Mouse (Mus musculus): ENCODE results near the gene Rab4a.

DNA sequence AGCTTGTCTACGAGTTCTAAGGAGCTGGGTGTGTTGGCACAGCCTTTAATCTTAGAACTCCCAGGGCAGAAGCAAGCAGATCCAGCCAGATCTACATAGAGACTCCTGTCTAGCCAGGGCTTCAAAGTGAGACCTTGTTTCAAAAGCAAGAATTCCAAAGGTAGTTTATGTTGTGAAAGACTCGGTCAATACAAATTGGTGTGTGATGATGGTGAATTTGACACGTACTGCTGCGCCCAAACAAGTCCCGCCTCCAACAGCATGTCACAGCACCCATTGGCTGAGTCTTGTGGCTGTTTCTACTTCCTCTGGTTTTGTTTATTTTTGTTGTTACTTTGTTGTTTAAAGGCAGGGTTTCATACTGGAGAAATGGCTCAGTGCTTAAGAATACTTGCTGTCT, 6.4 kb downstream of the Rab4a start:
- TF ChIP-seq MAX (IDR thresholded peaks at IDR 0.05) (no peak), MYOD1 (IDR thresholded peaks at IDR 0.05; ENCODE audit: control insufficient read depth, insufficient read length, low read depth) (no peak), CTCF (IDR thresholded peaks at IDR 0.05; ENCODE audit: control insufficient read depth, insufficient read depth, insufficient read length) (no peak), MYOG (IDR thresholded peaks at IDR 0.05; ENCODE audit: control insufficient read depth, extremely low read depth, insufficient read length) (no peak)

Data from C2C12 (cell line).